Mouse (Mus musculus): ENCODE measurements around the gene Dirc2. TPM values are rescaled to one million over a fixed set of nuclear protein-coding genes. Genes with fewer than 3 reads are reported as not detected.

The Dirc2 gene
- total RNA-seq (2017), result 4.1 to 5.7 TPM (median 5.6 TPM) in 3 replicates

DNA sequence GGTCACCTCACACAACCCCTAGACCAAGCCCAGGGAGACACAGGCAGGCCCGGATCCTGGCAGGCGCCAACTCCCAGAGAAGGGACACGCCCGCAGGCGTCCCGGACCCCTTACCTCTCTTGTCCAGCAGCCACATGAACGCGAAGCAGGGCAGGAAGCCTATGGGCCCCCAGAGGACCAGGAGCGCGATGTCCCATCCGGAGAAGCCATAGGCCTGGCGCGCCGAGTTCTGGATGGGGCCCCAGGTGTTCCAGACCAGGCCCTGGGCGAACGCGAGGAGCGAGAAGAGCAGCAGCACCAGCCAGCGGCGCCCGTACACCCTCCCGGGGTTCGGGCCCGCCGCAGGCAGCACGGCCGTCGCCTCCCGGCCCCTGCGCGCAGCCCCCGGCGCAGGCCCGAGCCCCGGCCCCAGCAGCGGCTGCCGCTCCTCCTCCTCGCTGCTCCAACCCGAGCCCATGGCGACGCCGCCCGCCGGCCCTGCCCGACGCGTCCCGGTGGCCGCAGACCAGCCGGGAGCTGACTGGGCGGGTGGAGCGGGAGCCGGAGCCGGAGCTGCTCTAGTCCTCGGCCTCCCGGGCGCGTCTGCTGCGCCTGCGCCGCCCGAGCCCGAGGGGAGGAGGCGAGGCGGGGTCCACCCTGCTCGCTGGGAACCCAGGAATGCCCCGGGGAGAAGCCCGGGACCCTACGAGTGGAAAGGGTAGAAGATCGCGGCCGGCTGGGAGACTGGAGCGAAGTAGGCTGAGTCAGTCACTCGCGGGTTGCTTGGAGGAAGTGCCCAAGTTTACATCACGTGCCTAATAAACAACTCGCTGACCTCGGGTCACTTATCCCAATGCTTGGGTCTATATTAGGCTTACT is at the start of gene Dirc2:
Gene Dirc2, minus strand, starts transcription at position 572 of the 858 bp plus-strand sequence.
- ATAC-seq (replicated peaks; ENCODE audit: insufficient number of reproducible peaks, low FRiP score, low TSS enrichment, poor library complexity, severe bottlenecking), result peak; percentile 65; the same call in 1 of the 2 replicates

DNA sequence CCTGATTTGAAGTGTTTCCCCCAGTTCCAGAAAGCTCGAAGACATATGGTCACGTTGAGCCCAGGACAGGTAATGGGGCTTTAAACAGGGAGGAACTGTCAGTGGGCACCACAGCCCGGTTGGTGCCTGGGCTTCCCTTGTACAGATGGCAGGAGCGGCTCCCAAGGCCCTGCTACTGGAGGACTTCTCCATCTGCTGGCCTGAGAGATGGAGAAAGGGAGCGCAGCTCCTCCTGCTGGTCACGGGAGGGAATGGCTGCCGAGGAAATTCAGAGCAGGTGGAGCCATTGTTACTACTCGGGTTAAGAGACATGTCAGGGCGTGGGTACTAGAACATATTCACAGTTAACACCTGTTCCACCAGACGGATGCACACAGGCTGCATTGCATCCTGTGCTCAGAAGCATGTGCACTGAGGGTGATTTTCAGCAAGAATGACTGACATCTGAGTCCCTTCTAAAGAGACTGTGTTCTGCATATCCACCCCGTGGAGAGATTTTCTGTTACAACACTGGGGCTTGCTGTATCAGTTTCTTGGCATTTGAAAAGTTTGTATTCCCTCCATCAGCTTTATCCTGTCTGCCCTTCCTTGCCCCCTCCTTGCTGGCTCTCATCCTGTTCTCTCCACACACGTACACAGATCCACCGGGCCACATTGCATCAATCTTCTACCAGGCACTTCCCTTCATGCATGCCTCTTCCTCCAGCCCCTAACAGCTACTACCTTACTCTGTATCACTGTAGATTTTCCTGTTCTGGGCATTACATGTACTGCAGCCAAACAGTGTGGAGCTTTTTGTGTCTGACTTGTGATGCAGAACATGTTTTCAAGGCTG is 48.3 kb upstream of the Dirc2 start:
- peak; percentile 94 for ATAC-seq (replicated peaks; ENCODE audit: insufficient number of reproducible peaks, low FRiP score, low TSS enrichment, poor library complexity, severe bottlenecking)

DNA sequence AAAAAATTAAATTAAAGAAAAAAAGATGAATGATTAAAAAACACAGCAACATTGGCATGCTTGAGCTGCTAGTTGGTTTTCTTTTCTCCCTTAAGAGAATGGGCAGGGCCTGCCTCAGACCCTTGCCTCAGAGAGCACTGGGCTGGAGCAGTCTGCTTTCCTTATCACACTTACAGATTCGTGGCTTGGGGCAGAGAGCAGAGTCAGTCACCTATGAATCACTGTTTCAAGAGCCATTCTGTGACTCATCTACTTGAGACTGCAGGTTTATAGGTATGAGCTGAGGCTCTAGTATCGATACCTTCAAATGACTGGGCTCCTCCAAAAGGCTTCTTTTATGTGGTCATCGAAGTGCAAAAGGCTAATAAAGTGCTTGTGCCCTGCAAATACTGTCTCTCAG is 44.0 kb upstream of the Dirc2 start:
- no peak for ATAC-seq (replicated peaks; ENCODE audit: insufficient number of reproducible peaks, low FRiP score, low TSS enrichment, poor library complexity, severe bottlenecking)

- no peak for ATAC-seq (replicated peaks; ENCODE audit: insufficient number of reproducible peaks, low FRiP score, low TSS enrichment, poor library complexity, severe bottlenecking)
Observed at GRCm38 (mm10) chr16:35808838-35809237, 39.7 kb upstream of the Dirc2 start.

- ATAC-seq (replicated peaks; ENCODE audit: insufficient number of reproducible peaks, low FRiP score, low TSS enrichment, poor library complexity, severe bottlenecking), result no peak
Observed at GRCm38 (mm10) chr16:35807663-35807992, 38.5 kb upstream of the Dirc2 start.

GRCm38 (mm10) chr16:35806973-35807662 is 38.0 kb upstream of the Dirc2 start:
- no peak for ATAC-seq (replicated peaks; ENCODE audit: insufficient number of reproducible peaks, low FRiP score, low TSS enrichment, poor library complexity, severe bottlenecking)

DNA sequence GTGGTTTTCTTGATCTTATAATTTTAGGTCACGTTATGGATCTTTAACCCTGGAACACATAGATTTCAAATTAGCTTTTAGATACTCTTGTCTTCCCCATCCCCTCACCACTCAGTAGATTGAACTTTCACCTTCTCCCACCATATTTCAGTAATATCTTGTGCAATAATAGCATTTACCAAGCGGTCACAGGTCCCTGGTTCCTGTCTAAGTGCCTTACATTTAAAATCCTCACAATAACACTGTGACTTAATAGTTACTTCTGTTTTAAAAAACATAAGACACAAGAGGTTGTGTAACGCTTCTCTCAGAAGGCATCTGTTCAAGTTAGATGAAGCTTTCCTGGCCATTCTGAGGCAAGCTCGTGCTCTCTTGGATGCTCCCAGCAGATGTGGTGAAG is 34.6 kb upstream of the Dirc2 start:
- peak; percentile 44 for ATAC-seq (replicated peaks; ENCODE audit: insufficient number of reproducible peaks, low FRiP score, low TSS enrichment, poor library complexity, severe bottlenecking)

DNA sequence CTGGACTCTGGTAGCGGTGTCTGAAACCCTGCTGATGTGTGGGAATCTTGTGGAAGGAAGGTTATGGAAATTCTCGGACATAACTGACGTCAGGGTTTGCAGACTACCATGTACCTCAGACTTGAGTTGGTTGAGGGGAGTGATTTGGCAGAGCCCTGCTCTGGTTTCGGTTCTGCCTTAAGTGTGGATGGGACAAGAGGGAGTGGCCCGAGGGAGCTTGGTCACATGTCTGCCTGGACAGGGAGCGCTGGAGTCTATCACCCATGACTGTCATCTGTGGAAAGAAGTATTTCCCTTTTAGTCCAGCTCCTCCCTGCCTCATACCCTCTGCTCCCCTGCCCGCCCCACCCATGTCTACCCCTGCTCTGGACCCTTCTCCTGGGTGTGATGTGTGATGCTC is 33.0 kb upstream of the Dirc2 start:
- peak; percentile 74 for ATAC-seq (replicated peaks; ENCODE audit: insufficient number of reproducible peaks, low FRiP score, low TSS enrichment, poor library complexity, severe bottlenecking)

GRCm38 (mm10) chr16:35791962-35792521 is 22.9 kb upstream of the Dirc2 start:
- no peak for ATAC-seq (replicated peaks; ENCODE audit: insufficient number of reproducible peaks, low FRiP score, low TSS enrichment, poor library complexity, severe bottlenecking)

DNA sequence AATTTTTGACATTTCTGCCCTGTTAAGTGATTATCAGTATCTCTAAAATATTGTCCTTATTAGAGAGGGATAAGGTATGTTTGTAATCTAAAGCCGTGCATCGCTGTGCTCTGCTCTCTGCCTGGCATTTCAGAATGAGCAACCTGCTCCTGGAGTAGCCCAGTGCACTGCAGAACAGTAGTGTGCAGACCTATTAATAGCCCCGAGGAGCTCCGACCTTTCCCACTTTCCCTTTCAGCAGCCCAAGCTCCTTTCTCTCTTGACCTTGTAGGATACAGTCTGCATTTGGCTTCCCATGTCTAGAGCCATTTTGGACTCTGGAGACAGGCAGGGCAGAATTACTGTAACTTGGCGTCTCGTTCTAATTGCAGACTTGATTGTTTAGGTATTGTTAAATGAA is 19.2 kb upstream of the Dirc2 start:
- no peak for ATAC-seq (replicated peaks; ENCODE audit: insufficient number of reproducible peaks, low FRiP score, low TSS enrichment, poor library complexity, severe bottlenecking)

GRCm38 (mm10) chr16:35787568-35788189 is 18.5 kb upstream of the Dirc2 start:
- ATAC-seq (replicated peaks; ENCODE audit: insufficient number of reproducible peaks, low FRiP score, low TSS enrichment, poor library complexity, severe bottlenecking), result no peak

GRCm38 (mm10) chr16:35787163-35787562 is 18.0 kb upstream of the Dirc2 start:
- no peak for ATAC-seq (replicated peaks; ENCODE audit: insufficient number of reproducible peaks, low FRiP score, low TSS enrichment, poor library complexity, severe bottlenecking)

GRCm38 (mm10) chr16:35784134-35784725 is 15.1 kb upstream of the Dirc2 start:
- no peak for ATAC-seq (replicated peaks; ENCODE audit: insufficient number of reproducible peaks, low FRiP score, low TSS enrichment, poor library complexity, severe bottlenecking)

GRCm38 (mm10) chr16:35783207-35783573 is 14.0 kb upstream of the Dirc2 start:
- no peak for ATAC-seq (replicated peaks; ENCODE audit: insufficient number of reproducible peaks, low FRiP score, low TSS enrichment, poor library complexity, severe bottlenecking)

- no peak for ATAC-seq (replicated peaks; ENCODE audit: insufficient number of reproducible peaks, low FRiP score, low TSS enrichment, poor library complexity, severe bottlenecking)
Observed at GRCm38 (mm10) chr16:35782451-35783206, 13.5 kb upstream of the Dirc2 start.

DNA sequence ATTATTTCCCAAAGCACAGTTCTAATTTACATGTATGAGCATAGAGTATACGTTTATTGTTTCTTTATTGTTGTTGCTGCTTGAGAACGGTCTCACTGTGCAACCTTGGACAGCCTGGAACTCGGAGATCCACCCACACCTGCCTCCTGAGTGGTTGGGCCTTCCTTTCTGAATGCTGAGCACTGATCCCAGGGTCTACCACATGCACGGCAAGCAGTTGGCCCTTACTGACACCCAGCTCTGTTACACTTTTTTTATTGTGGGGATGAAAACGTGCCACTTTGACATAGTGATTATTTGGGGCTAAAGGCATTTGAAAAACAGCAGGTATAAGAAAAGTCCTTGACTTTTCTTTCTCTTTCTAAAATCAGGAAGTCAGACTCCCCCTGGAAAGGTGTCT is 12.5 kb upstream of the Dirc2 start:
- ATAC-seq (replicated peaks; ENCODE audit: insufficient number of reproducible peaks, low FRiP score, low TSS enrichment, poor library complexity, severe bottlenecking), result no peak

DNA sequence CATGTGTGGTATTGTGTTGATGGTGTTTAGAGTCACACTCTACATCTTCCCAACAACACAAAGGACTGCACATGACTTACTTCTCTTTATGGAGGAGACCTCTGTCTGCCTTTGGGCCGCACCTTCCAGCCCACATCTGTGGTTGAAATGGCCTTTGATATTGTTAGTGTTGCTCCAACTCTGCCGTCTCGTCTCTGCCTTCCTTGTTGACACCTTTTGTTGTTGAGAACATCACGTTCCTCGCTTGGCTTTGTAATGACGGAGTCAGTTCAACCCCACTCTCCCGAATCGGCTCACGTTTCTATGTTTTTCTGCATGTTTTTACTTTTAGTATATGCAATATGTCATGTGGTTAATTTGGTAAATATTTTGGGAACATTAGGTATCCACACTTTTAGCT is 11.9 kb upstream of the Dirc2 start:
- ATAC-seq (replicated peaks; ENCODE audit: insufficient number of reproducible peaks, low FRiP score, low TSS enrichment, poor library complexity, severe bottlenecking), result no peak

GRCm38 (mm10) chr16:35779681-35780080 is 10.5 kb upstream of the Dirc2 start:
- no peak for ATAC-seq (replicated peaks; ENCODE audit: insufficient number of reproducible peaks, low FRiP score, low TSS enrichment, poor library complexity, severe bottlenecking)

Measured in monocyte, adult 5-6 weeks (primary cell).